Mouse (Mus musculus) midbrain, embryonic 11.5 days (tissue): ENCODE measurements around the gene Arhgap32. TPM values are rescaled to one million over a fixed set of nuclear protein-coding genes. Genes with fewer than 3 reads are reported as not detected.

Experiments used
- ATAC-seq: fragments of 200-750 bp; cut with Nextera tagmentation; 2 replicates; pipeline ENCODE4 v1.8.0; 2017; ENCODE audit warnings: moderate TSS enrichment, moderate library complexity; ENCODE audit not compliant: low FRiP score
- DNase-seq: peaks from one replicate; pipeline ENCODE4 v3.0.0; 2015; ENCODE audit warnings: low spot score; ENCODE audit errors: missing footprints
- H3K27ac ChIP-seq: fragments of 300-500 bp; sonication (generic); 2 replicates; pipeline ENCODE4 v1.5.1; 2014; ENCODE audit warnings: low read depth, low read length
- H3K27me3 ChIP-seq: fragments of 300-500 bp; sonication (generic); 2 replicates; pipeline ENCODE4 v1.6.1; 2014; ENCODE audit warnings: mild to moderate bottlenecking, low read length, moderate library complexity, mixed read lengths; ENCODE audit not compliant: control insufficient read depth, insufficient read depth
- H3K36me3 ChIP-seq: fragments of 300-500 bp; sonication (generic); 2 replicates; pipeline ENCODE4 v1.6.1; 2014; ENCODE audit warnings: mild to moderate bottlenecking, low read length, moderate library complexity, mixed read lengths; ENCODE audit not compliant: control insufficient read depth, insufficient read depth
- H3K4me1 ChIP-seq: fragments of 300-500 bp; sonication (generic); 2 replicates; pipeline ENCODE4 v1.6.1; 2014; ENCODE audit warnings: low read length; ENCODE audit not compliant: control insufficient read depth, insufficient read depth
- H3K4me2 ChIP-seq: fragments of 300-500 bp; sonication (generic); 2 replicates; pipeline ENCODE4 v1.6.1; 2014; ENCODE audit warnings: mild to moderate bottlenecking, moderate library complexity
- H3K4me3 ChIP-seq: fragments of 300-500 bp; sonication (generic); 2 replicates; pipeline ENCODE4 v1.5.1; 2014; ENCODE audit warnings: low read depth, low read length
- H3K9ac ChIP-seq: fragments of 300-500 bp; sonication (generic); 2 replicates; pipeline ENCODE4 v1.6.1; 2014; ENCODE audit warnings: low read length
- H3K9me3 ChIP-seq: fragments of 300-500 bp; sonication (generic); 2 replicates; pipeline ENCODE4 v1.6.1; 2016; ENCODE audit warnings: low read length; ENCODE audit not compliant: control insufficient read depth
- WGBS: fragments of 180-500 bp; shearing (Covaris S2); extraction: QIAGEN DNeasy Blood & Tissue Kit; methylation state at CpG from one replicate; pipeline ENCODE4 v1.1.7; 2014; 5-methylcytosine and 5-hydroxymethylcytosine counted together
- polyA plus RNA-seq: library from polyadenylated mRNA; unstranded; fragments of >200 nt; fragmentation: Nextera tagmentation; extraction: Ambion mirVana; gene quantifications from 2 replicates; pipeline ENCODE4 v1.2.1, GENCODE M21; 2014

Arhgap32 gene
- polyA plus RNA-seq = 6.9 and 7.2 TPM in 2 replicates

DNA sequence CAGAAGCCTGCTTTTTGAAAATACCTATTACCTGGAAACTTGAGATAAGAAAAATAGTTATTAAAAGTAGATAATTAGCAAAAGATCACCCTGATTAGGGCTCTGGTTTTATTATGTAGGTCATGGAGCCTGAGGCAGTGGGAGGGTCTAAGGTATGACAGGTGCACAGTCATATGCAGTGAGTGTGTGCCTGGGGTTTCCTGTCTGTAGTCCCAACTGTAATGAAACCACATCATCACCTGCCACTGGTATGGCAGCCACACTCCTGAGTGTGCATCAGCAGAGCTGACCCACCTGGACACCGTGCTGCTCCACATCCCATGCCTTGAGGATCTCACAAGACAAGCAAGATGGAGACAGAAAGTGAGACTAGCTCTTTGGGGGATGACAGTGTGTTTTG is at the start of gene Arhgap32:
Arhgap32 (plus strand) TSS at position 351 of the 400 bp plus-strand sequence.
- no peaks in the 10 kb centered on the region for H3K36me3 ChIP-seq
- no peaks in the 10 kb centered on the region for H3K27me3 ChIP-seq
- H3K4me3 ChIP-seq = no peak within 1 kb of the TSS
- no peak within 1 kb of the TSS for H3K27ac ChIP-seq
- peaks cover 1% of the 10 kb centered on the region; the same call in 1 of the 2 replicates for H3K9me3 ChIP-seq
- DNase-seq (no peak), ATAC-seq (no peak)
- WGBS = 96% methylated on average over 1 of the region's 1 CpGs
- no peak within 1 kb of the TSS for H3K9ac ChIP-seq
- H3K4me1 ChIP-seq = no peaks in the 10 kb centered on the region
- H3K4me2 ChIP-seq = no peak within 1 kb of the TSS

GRCm38 (mm10) chr9:32072778-32073177 is 43.2 kb upstream of the Arhgap32 start:
- Histone ChIP-seq H3K9ac (no peak overlapping the region), H3K27me3 (no peaks in the 10 kb centered on the region), H3K4me3 (no peak overlapping the region), H3K4me2 (no peak overlapping the region), H3K9me3 (no peaks in the 10 kb centered on the region), H3K27ac (no peak overlapping the region), H3K36me3 (no peaks in the 10 kb centered on the region), H3K4me1 (no peaks in the 10 kb centered on the region)
- DNase-seq (no peak), ATAC-seq (no peak)
- 94% methylated on average over 6 of the region's 6 CpGs for WGBS

- H3K4me3 ChIP-seq = no peak overlapping the region
- DNase-seq = no peak
- no peaks in the 10 kb centered on the region for H3K4me1 ChIP-seq
- WGBS = 77% methylated on average over 4 of the region's 4 CpGs
- no peaks in the 10 kb centered on the region for H3K36me3 ChIP-seq
- H3K9ac ChIP-seq = no peak overlapping the region
- ATAC-seq = no peak
- H3K4me2 ChIP-seq = no peak overlapping the region
- H3K27ac ChIP-seq = no peak overlapping the region
- no peaks in the 10 kb centered on the region for H3K27me3 ChIP-seq
- H3K9me3 ChIP-seq = no peaks in the 10 kb centered on the region
Measured at GRCm38 (mm10) chr9:32088106-32088776, 27.7 kb upstream of the Arhgap32 start.

DNA sequence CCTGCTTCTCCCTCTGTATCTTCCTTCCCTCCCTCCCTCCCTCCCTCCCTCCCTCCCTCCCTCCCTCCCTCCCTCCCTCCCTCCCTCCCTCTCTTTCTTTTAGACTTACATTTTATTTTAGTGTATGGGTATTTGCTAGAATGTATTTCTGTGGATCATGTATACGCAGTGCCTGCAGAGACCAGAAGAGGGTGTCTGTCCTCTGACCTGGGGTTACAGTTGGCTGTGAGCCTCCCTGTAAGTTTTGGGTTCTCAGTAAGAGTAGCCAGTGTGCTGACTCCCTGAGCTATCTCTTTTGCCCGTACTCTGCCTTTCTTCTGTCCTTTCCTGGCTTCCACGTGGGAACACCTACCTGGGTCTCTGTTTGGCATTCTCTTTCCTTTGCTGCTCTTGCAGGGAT is 27.1 kb upstream of the Arhgap32 start:
- Histone ChIP-seq H3K4me1 (no peaks in the 10 kb centered on the region), H3K9ac (no peak overlapping the region), H3K4me2 (no peak overlapping the region), H3K9me3 (no peaks in the 10 kb centered on the region), H3K27me3 (no peaks in the 10 kb centered on the region), H3K27ac (no peak overlapping the region), H3K4me3 (no peak overlapping the region), H3K36me3 (no peaks in the 10 kb centered on the region)
- ATAC-seq = no peak
- DNase-seq = no peak
- WGBS = 65% methylated on average over 3 of the region's 3 CpGs

- Histone ChIP-seq H3K27ac (no peak overlapping the region), H3K9ac (no peak overlapping the region), H3K27me3 (no peaks in the 10 kb centered on the region), H3K4me2 (no peak overlapping the region), H3K4me3 (no peak overlapping the region), H3K9me3 (no peaks in the 10 kb centered on the region), H3K36me3 (no peaks in the 10 kb centered on the region), H3K4me1 (no peaks in the 10 kb centered on the region)
- WGBS = 67% methylated on average over 2 of the region's 2 CpGs
- peak; percentile 64 for DNase-seq
- ATAC-seq = no peak
Measured at GRCm38 (mm10) chr9:32093456-32093855, 22.5 kb upstream of the Arhgap32 start.

- H3K27ac ChIP-seq = no peak overlapping the region
- ATAC-seq = no peak
- no peak overlapping the region for H3K4me3 ChIP-seq
- 72% methylated on average over 13 of the region's 13 CpGs for WGBS
- no peak overlapping the region for H3K4me2 ChIP-seq
- H3K9ac ChIP-seq = no peak overlapping the region
- H3K36me3 ChIP-seq = no peaks in the 10 kb centered on the region
- H3K9me3 ChIP-seq = no peaks in the 10 kb centered on the region
- H3K27me3 ChIP-seq = no peaks in the 10 kb centered on the region
- H3K4me1 ChIP-seq = no peaks in the 10 kb centered on the region
- DNase-seq = peak; percentile 82
Measured at GRCm38 (mm10) chr9:32094351-32095120, 21.4 kb upstream of the Arhgap32 start.

GRCm38 (mm10) chr9:32095511-32095910 is 20.4 kb upstream of the Arhgap32 start:
- Histone ChIP-seq H3K27ac (no peak overlapping the region), H3K9ac (no peak overlapping the region), H3K4me1 (no peaks in the 10 kb centered on the region), H3K36me3 (no peaks in the 10 kb centered on the region), H3K9me3 (no peaks in the 10 kb centered on the region), H3K27me3 (no peaks in the 10 kb centered on the region), H3K4me2 (no peak overlapping the region), H3K4me3 (no peak overlapping the region)
- ATAC-seq (no peak), DNase-seq (no peak)
- 93% methylated on average over 4 of the region's 4 CpGs for WGBS

GRCm38 (mm10) chr9:32096541-32096940 is 19.4 kb upstream of the Arhgap32 start:
- Histone ChIP-seq H3K27ac (no peak overlapping the region), H3K4me1 (no peaks in the 10 kb centered on the region), H3K27me3 (no peaks in the 10 kb centered on the region), H3K36me3 (no peaks in the 10 kb centered on the region), H3K4me2 (no peak overlapping the region), H3K9me3 (no peaks in the 10 kb centered on the region), H3K9ac (no peak overlapping the region), H3K4me3 (no peak overlapping the region)
- ATAC-seq = no peak
- WGBS = 62% methylated on average over 7 of the region's 7 CpGs
- DNase-seq = no peak

- H3K9me3 ChIP-seq = no peaks in the 10 kb centered on the region
- H3K9ac ChIP-seq = no peak overlapping the region
- H3K4me2 ChIP-seq = no peak overlapping the region
- DNase-seq = peak; percentile 66
- H3K36me3 ChIP-seq = no peaks in the 10 kb centered on the region
- H3K4me1 ChIP-seq = no peaks in the 10 kb centered on the region
- no peak overlapping the region for H3K4me3 ChIP-seq
- ATAC-seq = no peak
- 60% methylated on average over 4 of the region's 4 CpGs for WGBS
- no peak overlapping the region for H3K27ac ChIP-seq
- H3K27me3 ChIP-seq = no peaks in the 10 kb centered on the region
Measured at GRCm38 (mm10) chr9:32097123-32097522, 18.8 kb upstream of the Arhgap32 start.
